Comparison of ENCODE assay signal across 11 mouse cellular contexts in genomic region chr5:114557765-114558731, GRCm38 (mm10). TPM values are rescaled to one million over a fixed set of nuclear protein-coding genes. Genes with fewer than 3 reads are reported as not detected.
DNase-seq lines count a peak whose midpoint lies in the region; ATAC-seq lines count a peak whose summit lies in the region.
"Had no signal": no experiment of that assay in that cellular context is flagged by ENCODE, and none has a peak within 500 bp of the region (broad histone marks: within the 10 kb centered on the region; RNA-seq: fewer than 3 reads in every experiment).

No protein-coding gene starts in this region.

- WGBS in hindbrain, embryonic 11.5 days: 57% methylated on average over 20 of the region's 20 CpGs
- WGBS in hindbrain, embryonic 13.5 days: 55% methylated on average over 20 of the region's 20 CpGs
- 56% methylated on average over 20 of the region's 20 CpGs for WGBS in embryonic facial prominence, embryonic 10.5 days
- 30% methylated on average over 20 of the region's 20 CpGs for WGBS in large intestine, adult 2 months
- WGBS in midbrain, embryonic 11.5 days: 40% methylated on average over 20 of the region's 20 CpGs
- 55% methylated on average over 20 of the region's 20 CpGs for WGBS in forebrain, embryonic 15.5 days

- no peak overlapping the region for H3K27ac ChIP-seq in hindbrain, embryonic 11.5 days (ENCODE audit: low read depth, low read length)
- H3K27ac ChIP-seq in hindbrain, embryonic 13.5 days: no peak overlapping the region; the same call in 1 of the 2 replicates
- H3K27ac ChIP-seq in embryonic facial prominence, embryonic 10.5 days (replicated peaks): peak overlapping the region; percentile 78
- peak overlapping the region; percentile 40 for H3K27ac ChIP-seq in midbrain, embryonic 11.5 days (ENCODE audit: low read depth, low read length)
- no peak overlapping the region for H3K27ac ChIP-seq in forebrain, embryonic 15.5 days (replicated peaks)
- H3K27ac ChIP-seq: hindbrain, embryonic 15.5 days; left cerebral cortex, adult 2 months had no signal

- no peak for ATAC-seq in hindbrain, embryonic 11.5 days (ENCODE audit: low FRiP score)
- no peak for ATAC-seq in hindbrain, embryonic 13.5 days (ENCODE audit: low FRiP score)
- peak; percentile 84 for ATAC-seq in midbrain, embryonic 11.5 days (ENCODE audit: low FRiP score)
- ATAC-seq in forebrain, embryonic 15.5 days (replicated peaks): no peak

- H3K4me3 ChIP-seq in hindbrain, embryonic 11.5 days (ENCODE audit: low read depth, low read length): no peak overlapping the region
- H3K4me3 ChIP-seq in hindbrain, embryonic 13.5 days: no peak overlapping the region
- H3K4me3 ChIP-seq in embryonic facial prominence, embryonic 10.5 days: no peak overlapping the region
- no peak overlapping the region for H3K4me3 ChIP-seq in midbrain, embryonic 11.5 days (ENCODE audit: low read depth, low read length)
- no peak overlapping the region for H3K4me3 ChIP-seq in forebrain, embryonic 15.5 days
- H3K4me3 ChIP-seq: hindbrain, embryonic 15.5 days; left cerebral cortex, adult 2 months had no signal

- H3K36me3 ChIP-seq in hindbrain, embryonic 11.5 days (ENCODE audit: control insufficient read depth, insufficient read depth, low read length): no peaks in the 10 kb centered on the region
- H3K36me3 ChIP-seq in hindbrain, embryonic 13.5 days: no peaks in the 10 kb centered on the region
- no peaks in the 10 kb centered on the region for H3K36me3 ChIP-seq in embryonic facial prominence, embryonic 10.5 days (replicated peaks)
- no peaks in the 10 kb centered on the region for H3K36me3 ChIP-seq in midbrain, embryonic 11.5 days (ENCODE audit: control insufficient read depth, insufficient read depth, low read length)
- no peaks in the 10 kb centered on the region for H3K36me3 ChIP-seq in forebrain, embryonic 15.5 days
- H3K36me3 ChIP-seq: hindbrain, embryonic 15.5 days had no signal

- DNase-seq in hindbrain, embryonic 11.5 days (ENCODE audit: low spot score): peak; percentile 37
- peak; percentile 74 for DNase-seq in embryonic facial prominence, embryonic 10.5 days (ENCODE audit: low spot score)
- DNase-seq in large intestine, adult 2 months (ENCODE audit: low read depth, low spot score): peak; percentile 85
- no peak for DNase-seq in midbrain, embryonic 11.5 days (ENCODE audit: low spot score, missing footprints)
- DNase-seq in thymus, postnatal 0 days (ENCODE audit: low spot score): no peak
- DNase-seq in spleen, adult 18-20 months: no peak
- DNase-seq: thymus, postnatal 4 days had no signal

- H3K4me2 ChIP-seq in hindbrain, embryonic 11.5 days (replicated peaks; ENCODE audit: low read depth, low read length): no peak overlapping the region
- H3K4me2 ChIP-seq in hindbrain, embryonic 13.5 days: no peak overlapping the region
- H3K4me2 ChIP-seq in midbrain, embryonic 11.5 days: peak overlapping the region; percentile 3; the same call in 1 of the 2 replicates
- no peak overlapping the region for H3K4me2 ChIP-seq in forebrain, embryonic 15.5 days (replicated peaks)
- H3K4me2 ChIP-seq: hindbrain, embryonic 15.5 days had no signal

- H3K27me3 ChIP-seq in hindbrain, embryonic 11.5 days (ENCODE audit: control insufficient read depth, insufficient read depth, low read length): no peaks in the 10 kb centered on the region
- H3K27me3 ChIP-seq in hindbrain, embryonic 13.5 days: no peaks in the 10 kb centered on the region
- H3K27me3 ChIP-seq in embryonic facial prominence, embryonic 10.5 days (replicated peaks; ENCODE audit: low read depth, poor library complexity, severe bottlenecking): no peaks in the 10 kb centered on the region
- no peaks in the 10 kb centered on the region for H3K27me3 ChIP-seq in midbrain, embryonic 11.5 days (ENCODE audit: control insufficient read depth, insufficient read depth, low read length)
- peaks cover 3% of the 10 kb centered on the region; the same call in 1 of the 2 replicates for H3K27me3 ChIP-seq in forebrain, embryonic 15.5 days
- H3K27me3 ChIP-seq: hindbrain, embryonic 15.5 days had no signal

- H3K9me3 ChIP-seq in hindbrain, embryonic 11.5 days (ENCODE audit: control insufficient read depth, low read length): no peaks in the 10 kb centered on the region
- no peaks in the 10 kb centered on the region for H3K9me3 ChIP-seq in hindbrain, embryonic 13.5 days
- H3K9me3 ChIP-seq in embryonic facial prominence, embryonic 10.5 days: peaks cover 13% of the 10 kb centered on the region
- peaks cover 3% of the 10 kb centered on the region; the same call in 1 of the 2 replicates for H3K9me3 ChIP-seq in midbrain, embryonic 11.5 days (ENCODE audit: control insufficient read depth, low read length)
- H3K9me3 ChIP-seq in forebrain, embryonic 15.5 days: no peaks in the 10 kb centered on the region
- H3K9me3 ChIP-seq: hindbrain, embryonic 15.5 days had no signal

- no peak overlapping the region for H3K9ac ChIP-seq in hindbrain, embryonic 11.5 days (ENCODE audit: low read depth, low read length)
- no peak overlapping the region for H3K9ac ChIP-seq in hindbrain, embryonic 13.5 days
- 0 out of 2 replicates have a peak overlapping the region, but pooled peaks have one; percentile 14 for H3K9ac ChIP-seq in midbrain, embryonic 11.5 days (ENCODE audit: low read length)
- no peak overlapping the region for H3K9ac ChIP-seq in forebrain, embryonic 15.5 days (replicated peaks)
- H3K9ac ChIP-seq: hindbrain, embryonic 15.5 days had no signal

- peaks cover 5% of the 10 kb centered on the region; the same call in 1 of the 2 replicates for H3K4me1 ChIP-seq in hindbrain, embryonic 11.5 days (replicated peaks; ENCODE audit: control insufficient read depth, insufficient read depth, low read length)
- H3K4me1 ChIP-seq in hindbrain, embryonic 13.5 days (replicated peaks): peaks cover 29% of the 10 kb centered on the region
- peaks cover 54% of the 10 kb centered on the region for H3K4me1 ChIP-seq in embryonic facial prominence, embryonic 10.5 days
- peaks cover 16% of the 10 kb centered on the region for H3K4me1 ChIP-seq in midbrain, embryonic 11.5 days (ENCODE audit: control insufficient read depth, insufficient read depth, low read length)
- H3K4me1 ChIP-seq in forebrain, embryonic 15.5 days: peaks cover 8% of the 10 kb centered on the region

RNA-seq across cellular contexts. Expression of gene Fam222a, which starts 9.8 kb away (rescaled TPM):
- 4.8 and 6.5 TPM in 2 replicates for polyA plus RNA-seq in hindbrain, embryonic 11.5 days (2014; fragmentation: Nextera tagmentation; extraction: Ambion mirVana)
- 5.8 and 6.4 TPM in 2 replicates for polyA plus RNA-seq in hindbrain, embryonic 13.5 days (2015; fragmentation: Nextera tagmentation; extraction: Ambion mirVana)
- polyA plus RNA-seq in embryonic facial prominence, embryonic 10.5 days (2016; fragmentation: Nextera tagmentation; extraction: Ambion mirVana): 2.3 and 3.8 TPM in 2 replicates
- 2.7 and 2.8 TPM in 2 replicates for polyA plus RNA-seq in large intestine, adult 2 months (2012; rRNA removed)
- polyA plus RNA-seq in midbrain, embryonic 11.5 days (2014; fragmentation: Nextera tagmentation; extraction: Ambion mirVana): 5.8 and 6.7 TPM in 2 replicates
- polyA plus RNA-seq in thymus, postnatal 0 days (2015; fragmentation: Nextera tagmentation; extraction: Ambion mirVana): 1.6 and 2.3 TPM in 2 replicates
- 5.2 and 5.6 TPM in 2 replicates for polyA plus RNA-seq in forebrain, embryonic 15.5 days (2015; fragmentation: Nextera tagmentation; extraction: Ambion mirVana)

Comparison
In these comparisons a context has a peak if more than half of its experiments do, and no peak if none do; other contexts are left out.
1. DNase-seq: peak in hindbrain, embryonic 11.5 days (single experiment), embryonic facial prominence, embryonic 10.5 days (single experiment) and large intestine, adult 2 months (single experiment); none in midbrain, embryonic 11.5 days (single experiment), thymus, postnatal 0 days (single experiment) and spleen, adult 18-20 months (0 of 2).
2. H3K27ac ChIP-seq: peak in embryonic facial prominence, embryonic 10.5 days (single experiment) and midbrain, embryonic 11.5 days (single experiment); none in hindbrain, embryonic 11.5 days (single experiment), hindbrain, embryonic 13.5 days (single experiment) and forebrain, embryonic 15.5 days (single experiment).